Mouse (Mus musculus) liver, embryonic 14.5 days (tissue): ENCODE data around the gene Alkbh3.

Experiments
- CTCF ChIP-seq: IDR thresholded peaks from 2 replicates; pipeline ENCODE4 v1.5.1; 2016; ENCODE audit warnings: antibody characterized with exemption, low read depth, control low read depth
- EP300 ChIP-seq: IDR thresholded peaks from 2 replicates; pipeline ENCODE4 v1.6.1; 2016; ENCODE audit warnings: antibody characterized with exemption, low read depth

DNA sequence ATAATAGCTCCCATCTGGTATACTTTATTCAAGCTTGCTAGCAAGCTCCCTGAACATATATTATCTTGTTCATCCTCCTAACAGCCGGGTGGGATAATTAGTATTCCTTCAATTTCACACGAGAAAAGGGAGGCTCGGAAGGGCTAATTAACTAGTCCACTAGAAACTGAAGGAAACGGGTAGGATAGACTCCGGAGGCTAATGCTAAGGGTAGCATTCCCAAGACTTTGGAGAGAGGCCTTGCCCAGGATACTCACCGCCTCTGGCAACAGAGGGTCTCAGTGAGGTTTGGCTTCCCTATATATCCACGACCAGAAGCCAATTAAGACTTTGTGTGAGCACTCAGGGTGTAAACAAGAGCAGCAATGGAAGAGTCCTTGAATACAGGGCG lies 52.8 kb downstream of the Alkbh3 start:
- TF ChIP-seq EP300 (no peak), CTCF (no peak)
